Mouse (Mus musculus) intestine, embryonic 15.5 days (tissue): ENCODE measurements at regions not wholly inside any gene's neighbourhood (a gene's known extent, or its start where the extent isn't known, plus 50 kb on each side); places are given as distances from the start of the nearest gene placed in this dataset.

Experiments
- ATAC-seq: fragments of 200-750 bp; cut with Nextera tagmentation; 2 replicates; pipeline ENCODE4 v1.8.0; 2017; ENCODE audit warnings: moderate TSS enrichment, moderate library complexity
- H3K27ac ChIP-seq: fragments of 300-500 bp; sonication (generic); 2 replicates; pipeline ENCODE4 v1.5.1; 2015; ENCODE audit warnings: mild to moderate bottlenecking, inconsistent platforms
- H3K27me3 ChIP-seq: fragments of 300-500 bp; sonication (generic); replicated peaks from 2 replicates; pipeline ENCODE4 v1.6.1; 2015; ENCODE audit warnings: inconsistent platforms
- H3K36me3 ChIP-seq: fragments of 300-500 bp; sonication (generic); 2 replicates; pipeline ENCODE4 v1.6.1; 2015; ENCODE audit warnings: inconsistent platforms
- H3K4me1 ChIP-seq: fragments of 300-500 bp; sonication (generic); replicated peaks from 2 replicates; pipeline ENCODE4 v1.6.1; 2015; ENCODE audit warnings: inconsistent platforms
- H3K4me2 ChIP-seq: fragments of 300-500 bp; sonication (generic); replicated peaks from 2 replicates; pipeline ENCODE4 v1.6.1; 2015; ENCODE audit warnings: mild to moderate bottlenecking, inconsistent platforms
- H3K4me3 ChIP-seq: fragments of 300-500 bp; sonication (generic); replicated peaks from 2 replicates; pipeline ENCODE4 v1.5.1; 2015; ENCODE audit warnings: inconsistent platforms
- H3K9ac ChIP-seq: fragments of 300-500 bp; sonication (generic); 2 replicates; pipeline ENCODE4 v1.6.1; 2015; ENCODE audit warnings: inconsistent platforms
- H3K9me3 ChIP-seq: fragments of 300-500 bp; sonication (generic); 2 replicates; pipeline ENCODE4 v1.6.1; 2016; ENCODE audit warnings: inconsistent platforms
- WGBS: fragments of 180-500 bp; shearing (Covaris S2); methylation state at CpG from one replicate; pipeline ENCODE4 v1.1.7; 2015; 5-methylcytosine and 5-hydroxymethylcytosine counted together

- Histone ChIP-seq H3K4me1 (no peaks in the 10 kb centered on the region), H3K27me3 (no peaks in the 10 kb centered on the region), H3K9ac (no peak overlapping the region), H3K36me3 (no peaks in the 10 kb centered on the region), H3K4me3 (no peak overlapping the region), H3K27ac (no peak overlapping the region), H3K4me2 (no peak overlapping the region), H3K9me3 (no peaks in the 10 kb centered on the region)
- WGBS, result 39% methylated on average over 3 of the region's 3 CpGs
- ATAC-seq, result no peak
These were observed 204.3 kb upstream of the Gm6657 start for GRCm38 (mm10) chr12:77989766-77990165.

GRCm38 (mm10) chr12:77991627-77992026 lies 202.4 kb upstream of the Gm6657 start:
- Histone ChIP-seq H3K4me1 (no peaks in the 10 kb centered on the region), H3K27me3 (no peaks in the 10 kb centered on the region), H3K27ac (no peak overlapping the region), H3K4me3 (no peak overlapping the region), H3K9ac (no peak overlapping the region), H3K36me3 (no peaks in the 10 kb centered on the region), H3K9me3 (no peaks in the 10 kb centered on the region), H3K4me2 (no peak overlapping the region)
- 72% methylated on average over 6 of the region's 6 CpGs for WGBS
- ATAC-seq, result no peak

DNA sequence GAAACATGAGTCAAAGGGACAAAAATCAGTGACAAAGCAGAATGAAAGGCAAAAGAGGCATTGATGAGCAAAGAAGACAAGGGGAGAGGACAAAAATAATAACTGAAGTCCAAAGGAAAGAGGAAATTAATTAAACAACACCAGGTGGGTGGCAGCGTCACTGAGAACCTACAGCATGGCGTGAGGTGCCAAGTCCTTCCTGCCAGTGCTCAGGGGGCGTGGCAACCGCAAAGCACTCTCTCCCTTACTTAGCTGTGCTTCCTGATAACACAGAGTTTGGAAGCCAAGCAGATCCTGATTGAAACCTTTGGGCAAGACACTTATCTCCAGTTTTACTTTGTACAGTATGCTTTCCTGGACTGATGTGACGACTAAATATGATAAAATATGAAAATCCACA lies 199.9 kb upstream of the Gm6657 start:
- H3K9me3 ChIP-seq, result no peaks in the 10 kb centered on the region
- no peaks in the 10 kb centered on the region for H3K27me3 ChIP-seq
- no peak overlapping the region for H3K4me2 ChIP-seq
- WGBS, result 77% methylated on average over 5 of the region's 5 CpGs
- no peak for ATAC-seq
- H3K4me3 ChIP-seq, result no peak overlapping the region
- no peaks in the 10 kb centered on the region for H3K36me3 ChIP-seq
- H3K4me1 ChIP-seq, result no peaks in the 10 kb centered on the region
- no peak overlapping the region for H3K27ac ChIP-seq
- H3K9ac ChIP-seq, result no peak overlapping the region

DNA sequence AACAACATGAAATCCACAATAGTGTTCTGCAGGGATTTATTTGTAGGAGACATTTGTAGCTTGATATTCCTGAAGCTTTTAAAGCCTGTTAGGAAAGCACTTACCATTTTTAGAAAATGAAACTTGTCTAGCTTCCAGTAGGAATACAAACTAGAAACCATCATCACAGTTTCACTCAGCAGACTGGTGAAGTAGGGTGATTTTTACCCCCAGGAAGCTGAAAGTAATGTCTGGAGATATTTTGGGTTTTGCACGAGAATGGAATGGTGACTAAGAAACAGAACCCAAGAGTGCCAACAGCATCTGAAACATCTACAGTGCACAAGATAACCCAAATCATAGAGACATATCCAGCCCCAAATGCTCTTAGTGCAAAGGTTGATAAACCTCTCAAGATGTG lies 196.1 kb upstream of the Gm6657 start:
- no peak for ATAC-seq
- 89% methylated on average over 1 of the region's 1 CpGs for WGBS

GRCm38 (mm10) chr12:78000401-78000800 lies 193.6 kb upstream of the Gm6657 start:
- Histone ChIP-seq H3K9me3 (no peaks in the 10 kb centered on the region), H3K27ac (no peak overlapping the region), H3K4me2 (no peak overlapping the region), H3K9ac (no peak overlapping the region), H3K4me1 (no peaks in the 10 kb centered on the region), H3K36me3 (no peaks in the 10 kb centered on the region), H3K4me3 (no peak overlapping the region), H3K27me3 (no peaks in the 10 kb centered on the region)
- ATAC-seq, result peak; percentile 53; the same call in 1 of the 2 replicates
- 69% methylated on average over 3 of the region's 3 CpGs for WGBS

More for the DNA sequence above, 196.1 kb upstream of the Gm6657 start:
- Histone ChIP-seq H3K36me3 (no peaks in the 10 kb centered on the region), H3K27ac (no peak overlapping the region), H3K4me2 (no peak overlapping the region), H3K4me3 (no peak overlapping the region), H3K9me3 (no peaks in the 10 kb centered on the region), H3K9ac (no peak overlapping the region), H3K4me1 (no peaks in the 10 kb centered on the region), H3K27me3 (no peaks in the 10 kb centered on the region)

DNA sequence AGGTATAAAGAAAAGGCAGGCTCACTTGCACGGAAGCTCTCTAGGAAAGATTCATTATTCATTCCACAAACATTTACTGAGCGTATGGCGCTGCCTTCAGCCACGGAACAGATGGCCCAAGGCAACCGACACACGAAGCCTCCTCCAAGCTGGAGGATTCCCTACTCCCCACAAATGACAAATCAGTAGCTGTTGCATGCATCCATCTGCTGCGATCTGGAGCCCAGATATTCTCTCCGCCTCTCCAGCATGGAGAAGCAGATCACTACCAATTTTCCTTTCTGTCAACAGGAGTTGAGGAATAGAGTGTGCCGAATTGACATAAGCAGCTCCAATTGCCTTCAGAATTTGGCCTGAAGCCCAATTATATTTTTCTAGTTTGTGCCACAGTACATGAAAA lies 192.2 kb upstream of the Gm6657 start:
- Histone ChIP-seq H3K9ac (no peak overlapping the region), H3K27ac (no peak overlapping the region), H3K4me2 (no peak overlapping the region), H3K4me1 (no peaks in the 10 kb centered on the region), H3K27me3 (no peaks in the 10 kb centered on the region), H3K36me3 (no peaks in the 10 kb centered on the region), H3K9me3 (no peaks in the 10 kb centered on the region), H3K4me3 (no peak overlapping the region)
- ATAC-seq, result no peak
- 57% methylated on average over 9 of the region's 9 CpGs for WGBS

DNA sequence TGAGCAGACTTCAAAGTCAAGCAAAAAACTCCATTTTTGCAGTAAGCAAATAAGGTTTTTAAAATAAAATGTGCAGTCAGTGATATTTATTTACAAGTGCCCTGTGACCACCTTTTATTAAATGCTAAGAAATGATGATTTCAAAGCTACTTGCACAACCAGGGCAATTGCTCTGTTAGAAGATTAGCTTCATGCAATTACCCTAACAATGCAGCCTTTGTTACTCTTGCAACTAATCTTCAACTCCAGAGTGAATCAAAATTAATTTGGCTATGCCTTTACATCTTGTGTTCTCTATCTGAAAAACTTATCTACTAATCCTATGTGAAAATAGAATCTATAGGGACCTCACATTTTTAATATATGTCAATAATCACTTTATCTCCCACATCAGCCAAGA lies 160.3 kb upstream of the Gm6657 start:
- no peak overlapping the region for H3K27ac ChIP-seq
- no peak overlapping the region for H3K4me2 ChIP-seq
- ATAC-seq, result no peak
- H3K27me3 ChIP-seq, result no peaks in the 10 kb centered on the region
- no peaks in the 10 kb centered on the region for H3K9me3 ChIP-seq
- H3K4me1 ChIP-seq, result no peaks in the 10 kb centered on the region
- no peaks in the 10 kb centered on the region for H3K36me3 ChIP-seq
- H3K9ac ChIP-seq, result no peak overlapping the region
- no peak overlapping the region for H3K4me3 ChIP-seq

GRCm38 (mm10) chr12:78046582-78046981 lies 147.5 kb upstream of the Gm6657 start:
- no peak overlapping the region for H3K27ac ChIP-seq
- ATAC-seq, result no peak
- no peaks in the 10 kb centered on the region for H3K27me3 ChIP-seq
- no peak overlapping the region for H3K4me3 ChIP-seq
- no peaks in the 10 kb centered on the region for H3K4me1 ChIP-seq
- no peaks in the 10 kb centered on the region for H3K9me3 ChIP-seq
- H3K9ac ChIP-seq, result no peak overlapping the region
- WGBS, result 79% methylated on average over 4 of the region's 4 CpGs
- H3K36me3 ChIP-seq, result no peaks in the 10 kb centered on the region
- no peak overlapping the region for H3K4me2 ChIP-seq

- H3K4me2 ChIP-seq, result peak overlapping the region; percentile 43
- H3K36me3 ChIP-seq, result no peaks in the 10 kb centered on the region
- H3K27ac ChIP-seq, result no peak overlapping the region
- H3K9me3 ChIP-seq, result no peaks in the 10 kb centered on the region
- no peaks in the 10 kb centered on the region for H3K27me3 ChIP-seq
- no peak overlapping the region for H3K9ac ChIP-seq
- no peak for ATAC-seq
- 3% methylated on average over 9 of the region's 9 CpGs for WGBS
- H3K4me1 ChIP-seq, result no peaks in the 10 kb centered on the region
- H3K4me3 ChIP-seq, result no peak overlapping the region
These were observed 138.1 kb upstream of the Gm6657 start for GRCm38 (mm10) chr12:78055956-78056355.

- H3K27me3 ChIP-seq, result no peaks in the 10 kb centered on the region
- H3K9me3 ChIP-seq, result no peaks in the 10 kb centered on the region
- no peak overlapping the region for H3K9ac ChIP-seq
- H3K36me3 ChIP-seq, result no peaks in the 10 kb centered on the region
- 43% methylated on average over 3 of the region's 3 CpGs for WGBS
- H3K4me1 ChIP-seq, result no peaks in the 10 kb centered on the region
- no peak for ATAC-seq
- H3K4me2 ChIP-seq, result no peak overlapping the region
- H3K4me3 ChIP-seq, result no peak overlapping the region
- no peak overlapping the region for H3K27ac ChIP-seq
These were observed 136.9 kb upstream of the Gm6657 start for GRCm38 (mm10) chr12:78057166-78057565.

- H3K9me3 ChIP-seq, result no peaks in the 10 kb centered on the region
- no peak overlapping the region for H3K27ac ChIP-seq
- ATAC-seq, result no peak
- H3K4me1 ChIP-seq, result no peaks in the 10 kb centered on the region
- no peaks in the 10 kb centered on the region for H3K36me3 ChIP-seq
- no peak overlapping the region for H3K4me2 ChIP-seq
- H3K9ac ChIP-seq, result no peak overlapping the region
- WGBS, result 54% methylated on average over 5 of the region's 5 CpGs
- H3K27me3 ChIP-seq, result no peaks in the 10 kb centered on the region
- no peak overlapping the region for H3K4me3 ChIP-seq
These were observed 134.1 kb upstream of the Gm6657 start for GRCm38 (mm10) chr12:78059965-78060364.

GRCm38 (mm10) chr12:78066024-78066423 lies 128.0 kb upstream of the Gm6657 start:
- 90% methylated on average over 6 of the region's 6 CpGs for WGBS
- Histone ChIP-seq H3K27ac (no peak overlapping the region), H3K36me3 (no peaks in the 10 kb centered on the region), H3K9ac (no peak overlapping the region), H3K4me3 (no peak overlapping the region), H3K4me2 (no peak overlapping the region), H3K27me3 (no peaks in the 10 kb centered on the region), H3K9me3 (no peaks in the 10 kb centered on the region), H3K4me1 (no peaks in the 10 kb centered on the region)
- no peak for ATAC-seq

GRCm38 (mm10) chr12:78072935-78073334 lies 121.1 kb upstream of the Gm6657 start:
- no peaks in the 10 kb centered on the region for H3K9me3 ChIP-seq
- WGBS, result 84% methylated on average over 9 of the region's 9 CpGs
- no peaks in the 10 kb centered on the region for H3K4me1 ChIP-seq
- no peaks in the 10 kb centered on the region for H3K27me3 ChIP-seq
- H3K9ac ChIP-seq, result no peak overlapping the region
- no peak overlapping the region for H3K4me2 ChIP-seq
- H3K4me3 ChIP-seq, result no peak overlapping the region
- no peak for ATAC-seq
- no peaks in the 10 kb centered on the region for H3K36me3 ChIP-seq
- H3K27ac ChIP-seq, result no peak overlapping the region
